Mouse (Mus musculus) lung, postnatal 0 days (tissue): Measurements from ENCODE around the gene Get4. TPM values are rescaled to one million over a fixed set of nuclear protein-coding genes. Genes with fewer than 3 reads are reported as not detected.

ENCODE experiments used
- ATAC-seq: fragments of 200-750 bp; cut with Nextera tagmentation; 2 replicates; pipeline ENCODE4 v1.8.0; 2017; ENCODE audit warnings: moderate library complexity
- DNase-seq: peaks from one replicate; pipeline ENCODE4 v3.0.0-alpha.2; 2016; ENCODE audit warnings: low spot score
- H3K27ac ChIP-seq: fragments of 300-500 bp; sonication (generic); 2 replicates; pipeline ENCODE4 v1.5.1; 2014; ENCODE audit warnings: antibody characterized with exemption, mild to moderate bottlenecking, low read length, mixed read lengths
- H3K27me3 ChIP-seq: fragments of 300-500 bp; sonication (generic); replicated peaks from 2 replicates; pipeline ENCODE4 v1.6.1; 2014; ENCODE audit warnings: low read length, mixed read lengths; ENCODE audit not compliant: insufficient read depth
- H3K36me3 ChIP-seq: fragments of 300-500 bp; sonication (generic); 2 replicates; pipeline ENCODE4 v1.6.1; 2014; ENCODE audit warnings: low read length, mixed read lengths; ENCODE audit not compliant: insufficient read depth
- H3K4me1 ChIP-seq: fragments of 300-500 bp; sonication (generic); 2 replicates; pipeline ENCODE4 v1.6.1; 2014; ENCODE audit warnings: antibody characterized with exemption, low read depth, low read length, mixed read lengths; ENCODE audit not compliant: insufficient read depth
- H3K4me2 ChIP-seq: fragments of 300-500 bp; sonication (generic); replicated peaks from 2 replicates; pipeline ENCODE4 v1.6.1; 2014; ENCODE audit warnings: low read depth, mild to moderate bottlenecking, low read length, moderate library complexity, mixed read lengths
- H3K4me3 ChIP-seq: fragments of 300-500 bp; sonication (generic); 2 replicates; pipeline ENCODE4 v1.5.1; 2014; ENCODE audit warnings: low read depth, low read length
- H3K9ac ChIP-seq: fragments of 300-500 bp; sonication (generic); replicated peaks from 2 replicates; pipeline ENCODE4 v1.6.1; 2014; ENCODE audit warnings: low read depth, mild to moderate bottlenecking
- H3K9me3 ChIP-seq: fragments of 300-500 bp; sonication (generic); 2 replicates; pipeline ENCODE4 v1.6.1; 2016; ENCODE audit warnings: low read length, mixed read lengths
- CTCF ChIP-seq: IDR thresholded peaks from 2 replicates; pipeline ENCODE4 v1.5.1; 2016; ENCODE audit warnings: antibody characterized with exemption, mild to moderate bottlenecking
- EP300 ChIP-seq: IDR thresholded peaks from 2 replicates; pipeline ENCODE4 v1.6.1; 2016; ENCODE audit warnings: antibody characterized with exemption, mild to moderate bottlenecking, control low read depth
- WGBS: fragments of 180-500 bp; shearing (Covaris S2); extraction: QIAGEN DNeasy Blood & Tissue Kit; methylation state at CpG from one replicate; pipeline ENCODE4 v1.1.7; 2014; 5-methylcytosine and 5-hydroxymethylcytosine counted together
- polyA plus RNA-seq: library from polyadenylated mRNA; unstranded; fragments of >200 nt; fragmentation: Nextera tagmentation; extraction: Ambion mirVana; gene quantifications from 2 replicates; pipeline ENCODE4 v1.2.1, GENCODE M21; 2015

Get4 gene
- polyA plus RNA-seq, 1 experiment from 2014 or later, result 170 TPM

DNA sequence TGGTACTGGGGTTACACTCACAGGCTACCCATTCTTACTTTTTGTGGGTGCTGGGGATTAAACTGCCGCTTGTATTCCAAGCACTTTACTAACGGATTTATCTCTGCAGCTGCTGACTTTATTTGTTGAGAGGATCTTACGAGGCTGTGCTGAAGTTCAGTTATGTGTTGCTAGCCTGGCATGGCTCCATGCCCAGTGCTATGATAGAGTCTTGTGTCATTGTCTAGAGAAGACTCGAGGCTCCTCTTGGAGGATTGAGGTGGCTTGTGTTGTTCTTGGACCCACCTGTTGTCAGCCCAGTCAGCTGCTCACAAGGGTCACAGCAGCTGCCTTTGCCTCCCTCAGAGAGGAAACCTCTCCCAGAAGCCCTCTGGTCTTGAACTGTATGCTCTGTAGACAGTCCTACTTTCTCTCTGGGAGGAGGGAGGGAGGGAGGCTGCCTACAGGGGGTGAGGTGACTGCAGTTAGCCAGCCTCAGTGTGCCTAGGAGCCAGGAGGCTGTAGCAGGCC lies 32.1 kb upstream of the Get4 start:
- 0 out of 2 replicates have a peak, but pooled peaks cover 14% of the 10 kb centered on the region for H3K36me3 ChIP-seq
- H3K4me1 ChIP-seq, result no peaks in the 10 kb centered on the region; the same call in 1 of the 2 replicates
- H3K4me2 ChIP-seq, result no peak overlapping the region
- DNase-seq (no peak), ATAC-seq (0 out of 2 replicates have a peak, but pooled peaks have one; percentile 6)
- no peak for TF ChIP-seq CTCF
- TF ChIP-seq EP300, result no peak
- H3K27me3 ChIP-seq, result no peaks in the 10 kb centered on the region
- 71% methylated on average over 4 of the region's 4 CpGs for WGBS
- no peak overlapping the region for H3K9ac ChIP-seq
- H3K27ac ChIP-seq, result peak overlapping the region; percentile 66; the same call in 1 of the 2 replicates
- H3K4me3 ChIP-seq, result no peak overlapping the region
- no peaks in the 10 kb centered on the region for H3K9me3 ChIP-seq

DNA sequence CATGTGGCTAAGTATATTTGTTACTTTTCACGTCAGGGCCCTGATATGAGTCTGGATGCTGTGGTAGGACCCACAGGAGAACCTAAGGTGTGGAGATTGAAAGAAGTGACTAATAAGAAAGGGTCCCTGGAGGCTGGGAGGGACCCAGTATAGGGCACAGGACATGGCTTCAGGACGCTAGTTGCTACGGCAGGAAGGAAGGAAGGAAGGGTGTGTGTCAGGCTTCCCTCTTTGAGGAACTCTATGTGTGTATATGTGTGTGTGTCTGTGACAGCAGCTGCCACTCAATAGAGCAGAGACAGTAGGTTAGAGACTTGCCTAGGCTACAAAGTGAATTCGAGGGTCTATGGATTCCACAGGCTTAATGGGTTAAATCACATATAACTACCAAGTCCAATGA lies 31.5 kb upstream of the Get4 start:
- Histone ChIP-seq H3K36me3 (peaks cover 20% of the 10 kb centered on the region; the same call in 1 of the 2 replicates), H3K4me3 (no peak overlapping the region), H3K27me3 (no peaks in the 10 kb centered on the region), H3K4me1 (no peaks in the 10 kb centered on the region; the same call in 1 of the 2 replicates), H3K9ac (no peak overlapping the region), H3K27ac (peak overlapping the region; percentile 66; the same call in 1 of the 2 replicates), H3K9me3 (no peaks in the 10 kb centered on the region), H3K4me2 (no peak overlapping the region)
- 58% methylated on average over 4 of the region's 4 CpGs for WGBS
- TF ChIP-seq EP300, result peak; percentile 80
- TF ChIP-seq CTCF, result no peak
- ATAC-seq, result peak; percentile 92
- peak; percentile 56 for DNase-seq

DNA sequence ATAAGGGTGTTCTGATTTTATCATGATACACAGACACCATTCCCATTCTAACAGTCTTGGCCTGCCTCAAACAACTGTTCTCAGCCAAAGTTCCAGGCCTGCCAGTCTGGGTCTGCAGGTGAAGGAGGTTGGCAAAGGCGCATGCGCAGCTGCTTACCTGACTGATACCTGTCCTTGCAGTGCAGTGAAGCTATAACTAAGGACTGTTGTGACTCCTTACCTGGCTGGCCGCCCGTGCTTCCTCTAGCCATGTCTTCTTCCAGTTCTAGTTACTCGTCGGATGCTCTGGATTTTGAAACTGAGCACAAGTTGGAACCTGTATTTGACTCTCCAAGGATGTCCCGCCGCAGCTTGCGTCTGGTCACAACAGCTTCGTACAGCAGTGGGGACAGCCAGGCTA lies 28.8 kb upstream of the Get4 start:
- no peaks in the 10 kb centered on the region for H3K9me3 ChIP-seq
- no peak overlapping the region for H3K4me3 ChIP-seq
- no peak for DNase-seq
- TF ChIP-seq EP300 (no peak), CTCF (no peak)
- H3K36me3 ChIP-seq, result peaks cover 35% of the 10 kb centered on the region; the same call in 1 of the 2 replicates
- no peaks in the 10 kb centered on the region; the same call in 1 of the 2 replicates for H3K4me1 ChIP-seq
- H3K9ac ChIP-seq, result no peak overlapping the region
- no peak overlapping the region for H3K27ac ChIP-seq
- ATAC-seq, result no peak
- WGBS, result 97% methylated on average over 10 of the region's 10 CpGs
- H3K4me2 ChIP-seq, result no peak overlapping the region
- no peaks in the 10 kb centered on the region for H3K27me3 ChIP-seq

DNA sequence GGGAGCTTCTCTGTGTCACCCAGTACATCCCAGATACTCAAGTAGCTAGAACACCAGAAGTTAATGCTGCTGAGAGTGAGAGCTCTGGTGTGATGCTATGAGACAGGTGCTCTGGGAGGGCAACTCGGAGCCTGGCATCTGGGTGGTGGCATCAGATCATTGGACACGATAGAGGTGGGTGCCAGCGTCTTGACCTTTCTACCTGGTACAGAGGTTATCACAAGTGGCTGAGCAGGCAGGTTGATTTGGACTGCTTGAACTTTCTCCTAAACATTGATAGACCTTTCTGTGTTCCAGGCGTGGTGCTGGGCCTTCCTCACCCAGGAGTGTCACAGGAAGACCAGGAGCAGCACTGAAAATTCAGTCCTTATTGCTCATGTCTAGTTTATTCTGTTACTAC lies 24.9 kb upstream of the Get4 start:
- WGBS, result 96% methylated on average over 4 of the region's 4 CpGs
- Histone ChIP-seq H3K27me3 (no peaks in the 10 kb centered on the region), H3K27ac (no peak overlapping the region), H3K9ac (no peak overlapping the region), H3K36me3 (peaks cover 41% of the 10 kb centered on the region), H3K9me3 (no peaks in the 10 kb centered on the region), H3K4me3 (no peak overlapping the region), H3K4me2 (no peak overlapping the region), H3K4me1 (no peaks in the 10 kb centered on the region)
- ATAC-seq (no peak), DNase-seq (no peak)
- TF ChIP-seq EP300, result no peak
- TF ChIP-seq CTCF, result no peak

DNA sequence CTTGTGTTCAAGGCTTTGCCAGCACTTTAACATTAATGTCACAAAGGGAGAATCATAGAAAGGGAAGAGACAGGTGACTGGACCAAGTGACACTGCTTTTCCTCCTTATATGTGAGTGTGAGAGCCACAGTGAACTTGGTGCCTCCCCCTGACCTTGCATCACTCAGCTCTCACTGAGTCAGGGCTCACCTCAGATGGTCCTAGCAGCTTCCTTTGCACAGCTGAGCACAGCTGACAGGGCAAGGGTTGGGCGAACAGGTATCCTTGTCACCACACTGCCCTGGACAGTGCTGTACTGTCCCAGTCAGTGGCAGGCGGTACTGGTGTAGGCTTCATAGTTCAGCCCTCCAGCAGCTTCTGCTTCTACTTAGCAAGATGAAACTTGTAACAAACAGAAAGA lies 24.5 kb upstream of the Get4 start:
- no peak overlapping the region for H3K27ac ChIP-seq
- 96% methylated on average over 2 of the region's 2 CpGs for WGBS
- H3K4me2 ChIP-seq, result no peak overlapping the region
- no peak overlapping the region for H3K9ac ChIP-seq
- no peaks in the 10 kb centered on the region for H3K27me3 ChIP-seq
- peaks cover 41% of the 10 kb centered on the region for H3K36me3 ChIP-seq
- ATAC-seq, result no peak
- DNase-seq, result no peak
- no peaks in the 10 kb centered on the region for H3K4me1 ChIP-seq
- TF ChIP-seq CTCF, result no peak
- TF ChIP-seq EP300, result no peak
- H3K9me3 ChIP-seq, result no peaks in the 10 kb centered on the region
- H3K4me3 ChIP-seq, result no peak overlapping the region

DNA sequence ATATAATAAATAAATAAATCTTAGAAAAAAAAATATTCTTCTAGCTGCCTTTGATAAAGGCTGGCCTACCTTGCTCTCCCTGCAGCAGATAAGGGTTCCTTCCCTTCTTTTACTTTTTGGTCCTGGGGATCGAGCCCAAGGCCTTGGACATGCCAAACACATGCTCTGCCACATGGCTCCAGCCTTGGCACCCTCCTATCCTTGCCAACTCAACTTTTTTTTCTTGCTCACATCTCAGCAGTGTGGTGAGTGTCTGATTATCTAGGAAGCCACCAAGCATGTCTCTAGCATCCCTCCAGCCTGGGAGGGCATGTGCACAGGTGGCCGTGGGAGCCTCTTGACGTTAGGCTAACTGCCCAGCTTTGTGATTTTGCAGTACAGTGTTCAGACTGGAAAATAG lies 23.8 kb upstream of the Get4 start:
- H3K4me3 ChIP-seq, result no peak overlapping the region
- no peak overlapping the region for H3K27ac ChIP-seq
- no peak overlapping the region for H3K9ac ChIP-seq
- no peak overlapping the region for H3K4me2 ChIP-seq
- H3K4me1 ChIP-seq, result no peaks in the 10 kb centered on the region
- no peak for DNase-seq
- TF ChIP-seq EP300 (no peak), CTCF (no peak)
- WGBS, result 95% methylated on average over 3 of the region's 3 CpGs
- no peaks in the 10 kb centered on the region for H3K9me3 ChIP-seq
- H3K27me3 ChIP-seq, result no peaks in the 10 kb centered on the region
- H3K36me3 ChIP-seq, result peaks cover 42% of the 10 kb centered on the region
- ATAC-seq, result no peak

DNA sequence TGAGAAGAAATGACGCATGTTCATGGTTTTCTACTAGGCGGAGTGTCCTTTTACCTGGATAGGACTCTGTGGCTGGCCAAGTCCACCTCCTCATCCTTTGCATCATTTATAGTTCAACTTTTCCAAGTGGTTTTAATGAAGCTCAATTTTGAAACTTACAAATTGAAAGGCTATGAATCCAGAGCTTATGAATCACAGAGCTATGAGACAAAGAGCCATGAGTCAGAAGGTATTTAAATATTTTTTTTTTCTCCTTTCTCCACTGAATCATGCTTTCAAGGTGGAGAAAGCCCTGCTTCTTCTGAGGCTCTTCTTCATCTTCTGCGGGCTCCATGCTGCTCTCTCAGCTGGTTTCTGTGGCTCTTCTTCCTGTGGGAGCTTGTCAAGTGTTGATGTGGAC lies 22.4 kb upstream of the Get4 start:
- Histone ChIP-seq H3K36me3 (peaks cover 47% of the 10 kb centered on the region), H3K9me3 (no peaks in the 10 kb centered on the region), H3K27me3 (no peaks in the 10 kb centered on the region), H3K4me2 (no peak overlapping the region), H3K27ac (no peak overlapping the region), H3K4me3 (no peak overlapping the region), H3K9ac (no peak overlapping the region), H3K4me1 (no peaks in the 10 kb centered on the region)
- DNase-seq (no peak), ATAC-seq (no peak)
- TF ChIP-seq EP300, result no peak
- TF ChIP-seq CTCF, result no peak
- WGBS, result 96% methylated on average over 3 of the region's 3 CpGs
